Mouse (Mus musculus): Measurements from ENCODE around the gene Prkrip1. TPM values are rescaled to one million over a fixed set of nuclear protein-coding genes. Genes with fewer than 3 reads are reported as not detected.

The Prkrip1 gene
- 10 to 100 TPM; 45.0 to 45.9 TPM for polyA plus RNA-seq (2017; shearing (Covaris generic))

DNA sequence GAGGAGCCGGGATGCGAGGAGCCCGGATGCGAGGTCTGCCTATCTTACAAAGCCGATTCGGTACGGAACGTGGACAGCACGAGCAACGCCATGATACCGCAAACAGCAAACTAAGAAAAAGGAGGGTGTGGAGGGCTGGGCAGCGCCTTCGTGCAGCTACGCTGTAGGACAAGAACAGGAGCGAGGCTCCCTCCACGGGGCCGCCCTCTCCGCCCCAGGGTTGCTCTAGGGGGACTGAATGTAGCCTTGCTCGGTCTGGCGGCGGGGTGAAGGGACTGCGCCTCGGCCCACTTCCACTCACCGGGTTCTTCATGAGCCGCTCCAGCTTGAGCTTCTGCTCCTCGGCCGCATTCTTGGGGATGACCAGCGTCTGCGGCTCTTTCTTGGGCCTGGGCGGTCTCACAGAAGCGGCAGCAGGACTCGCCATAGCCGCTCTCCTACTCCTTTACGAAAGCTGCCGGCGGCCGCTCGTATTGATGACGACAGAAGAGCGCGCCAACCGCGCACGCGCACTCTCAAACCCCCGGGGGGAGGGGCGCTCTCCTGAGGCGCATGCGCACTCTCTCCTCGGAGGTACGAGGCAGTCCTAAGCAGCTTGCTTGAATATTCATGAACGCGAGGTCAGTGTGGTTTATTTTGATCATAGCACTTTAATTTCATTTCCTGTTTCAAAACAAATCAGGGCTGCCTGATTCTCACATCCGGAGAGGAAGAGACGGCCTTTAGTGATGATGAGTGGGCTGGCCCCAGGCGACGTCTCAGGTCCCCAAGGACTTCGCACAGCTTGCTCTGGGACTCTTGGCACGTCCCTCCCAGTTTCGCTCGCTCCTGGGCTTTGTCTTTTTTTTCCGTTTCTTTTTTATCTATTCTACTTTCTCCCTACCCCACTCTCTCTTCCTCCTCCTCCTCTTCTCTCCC is at the start of gene Prkrip1:
Gene Prkrip1, minus strand, starts transcription at position 490 of the 918 bp plus-strand sequence.

GRCm38 (mm10) chr5:136246452-136246838 is 47.7 kb upstream of the Prkrip1 start, which contains the start of gene Sh2b2:
TSS of gene Sh2b2 (minus strand) at chr5:136246556.

DNA sequence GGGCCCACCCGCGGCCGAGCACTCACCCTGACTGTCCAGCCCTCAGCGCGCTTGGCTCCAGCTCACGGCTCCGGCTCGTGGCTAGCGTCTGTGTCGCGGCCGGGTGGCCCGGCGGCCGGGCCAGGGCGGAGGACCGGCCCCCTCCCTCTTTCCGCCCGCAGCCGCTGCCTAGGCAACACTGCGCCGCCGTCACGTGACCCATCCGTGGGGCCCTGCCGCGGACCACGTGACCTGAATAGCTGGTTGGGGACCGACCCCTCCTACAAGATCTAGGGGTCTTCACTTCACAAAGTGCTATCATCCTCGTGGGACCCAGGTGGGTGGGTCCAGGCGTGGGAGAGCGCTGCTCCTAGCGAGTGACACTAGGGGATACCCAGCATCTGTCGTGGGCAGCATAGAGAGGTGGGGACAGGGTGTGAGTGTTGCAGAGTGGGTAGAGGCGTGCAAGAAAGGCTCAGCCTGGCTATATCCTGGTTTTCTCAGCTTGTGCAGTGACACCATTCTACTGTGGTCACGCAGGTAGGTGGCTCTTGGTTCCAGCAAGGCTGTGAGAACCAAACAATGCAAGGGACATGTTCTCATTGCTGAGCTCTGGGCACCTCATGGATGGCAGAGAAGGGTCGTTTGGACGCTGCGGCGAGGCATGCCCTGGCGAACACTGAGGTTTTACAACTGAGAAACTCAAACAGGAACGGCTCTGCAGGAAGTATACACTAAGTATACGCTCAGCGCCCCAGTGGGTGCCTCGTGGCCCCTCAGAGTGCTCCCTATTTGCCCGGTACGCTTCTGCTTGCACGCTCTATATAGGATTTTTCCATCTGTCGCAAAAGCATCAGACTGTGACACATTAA is 28.0 kb downstream of the Prkrip1 start, which contains the start of gene Orai2:
Gene Orai2, minus strand, starts transcription at position 202 of the 851 bp plus-strand sequence.

GRCm38 (mm10) chr5:136135571-136136291 is 63.0 kb downstream of the Prkrip1 start, which contains the start of the genes Lrwd1 and Alkbh4:
TSS of gene Lrwd1 (minus strand) at chr5:136136074.
TSS of gene Alkbh4 (plus strand) at chr5:136136146.

Other genes with a start within 250 kb of the Prkrip1 start
- gene Ssc4d, start 224.4 kb downstream of the Prkrip1 start, polyA plus RNA-seq (2017; shearing (Covaris generic)) = under 1 TPM; 0.92 to 0.99 TPM
- not detected for gene Zp3, start 218.9 kb downstream of the Prkrip1 start, polyA plus RNA-seq (2017; shearing (Covaris generic))
- gene Dtx2, start 204.2 kb downstream of the Prkrip1 start, polyA plus RNA-seq (2017; shearing (Covaris generic)) = 10 to 100 TPM; 19.7 to 20.9 TPM
- under 1 TPM in 1 of 2 experiments, not detected in 1; 0.05 TPM for gene Upk3b, start 160.5 kb downstream of the Prkrip1 start, polyA plus RNA-seq (2017; shearing (Covaris generic))
- gene Upk3bl, start 144.5 kb downstream of the Prkrip1 start, polyA plus RNA-seq (2017; shearing (Covaris generic)) = not detected
- 1 to 10 TPM; 2.3 to 2.7 TPM for gene Rasa4, start 115.0 kb downstream of the Prkrip1 start, polyA plus RNA-seq (2017; shearing (Covaris generic))
- gene Polr2j, start 82.3 kb downstream of the Prkrip1 start, polyA plus RNA-seq (2017; shearing (Covaris generic)) = 100 to 1,000 TPM; 175 to 202 TPM
- gene Lrwd1, start 62.9 kb downstream of the Prkrip1 start, polyA plus RNA-seq (2017; shearing (Covaris generic)) = 10 to 100 TPM; 40.2 to 43.8 TPM
- 10 to 100 TPM; 60.9 to 73.3 TPM for gene Alkbh4, start 62.8 kb downstream of the Prkrip1 start, polyA plus RNA-seq (2017; shearing (Covaris generic))
- 10 to 100 TPM; 63.9 to 77.3 TPM for gene Orai2, start 28.2 kb downstream of the Prkrip1 start, polyA plus RNA-seq (2017; shearing (Covaris generic))
- under 1 TPM in 1 of 2 experiments, not detected in 1; 0.77 TPM for gene Sh2b2, start 47.6 kb upstream of the Prkrip1 start, polyA plus RNA-seq (2017; shearing (Covaris generic))